Mouse (Mus musculus): ENCODE measurements around the gene Bpifb9b. TPM values are rescaled to one million over a fixed set of nuclear protein-coding genes. Genes with fewer than 3 reads are reported as not detected.
"Not testable (repeated sequence)": the region's sequence is repeated elsewhere in the genome, so short reads cannot be mapped to it uniquely, and the experiment has no call there.

The Bpifb9b gene
- polyA plus RNA-seq, 1 experiment from 2014 or later, result not detected

GRCm38 (mm10) chr2:154313771-154314170, 6.7 kb downstream of the Bpifb9b start:
- H3K9ac ChIP-seq (ENCODE audit: low read depth, low read length); H3K27me3 ChIP-seq (ENCODE audit: control insufficient read depth, insufficient read depth, low read depth, low read length); H3K4me3 ChIP-seq (ENCODE audit: low read depth, low read length); H3K4me1 ChIP-seq (ENCODE audit: control insufficient read depth, low read depth, low read length); H3K27ac ChIP-seq (ENCODE audit: low read length); H3K9me3 ChIP-seq (replicated peaks; ENCODE audit: control insufficient read depth, low read length); H3K4me2 ChIP-seq (ENCODE audit: low read depth, low read length); H3K36me3 ChIP-seq (ENCODE audit: control insufficient read depth, insufficient read depth): not testable (repeated sequence)
- ATAC-seq (ENCODE audit: low read depth), result peak; percentile 55
- 40% methylated on average over 5 of the region's 5 CpGs for WGBS (ENCODE audit: insufficient replicate concordance)

DNA sequence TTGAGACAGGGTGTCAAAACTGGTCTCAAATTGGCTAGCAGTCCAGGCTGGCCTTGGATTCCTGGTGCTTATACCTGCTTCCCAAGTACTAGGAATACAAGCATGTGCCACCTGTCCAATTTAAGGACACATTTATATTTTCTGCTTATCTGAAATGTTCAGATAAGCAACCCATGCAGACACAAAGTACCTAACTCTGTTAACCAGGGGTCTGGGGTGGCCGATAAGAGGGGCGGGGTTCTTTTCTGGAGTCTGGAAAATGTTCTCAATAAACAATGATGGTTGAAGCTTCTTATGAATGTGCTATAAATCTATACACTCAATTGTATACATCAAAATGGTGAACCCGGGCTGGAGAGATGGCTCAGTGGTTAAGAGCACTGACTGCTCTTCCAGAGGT, 19.8 kb downstream of the Bpifb9b start:
- Histone ChIP-seq H3K27me3 (ENCODE audit: control insufficient read depth, insufficient read depth, low read depth, low read length) (no peaks in the 10 kb centered on the region), H3K4me3 (ENCODE audit: low read depth, low read length) (no peak overlapping the region), H3K27ac (ENCODE audit: low read length) (peak overlapping the region; percentile 49), H3K9me3 (replicated peaks; ENCODE audit: control insufficient read depth, low read length) (no peaks in the 10 kb centered on the region), H3K4me1 (ENCODE audit: control insufficient read depth, low read depth, low read length) (peaks cover 8% of the 10 kb centered on the region), H3K4me2 (ENCODE audit: low read depth, low read length) (no peak overlapping the region), H3K36me3 (ENCODE audit: control insufficient read depth, insufficient read depth) (no peaks in the 10 kb centered on the region), H3K9ac (ENCODE audit: low read depth, low read length) (no peak overlapping the region)
- peak; percentile 90 for ATAC-seq (ENCODE audit: low read depth)
- WGBS (ENCODE audit: insufficient replicate concordance), result 46% methylated on average over 3 of the region's 3 CpGs

- Histone ChIP-seq H3K9ac (ENCODE audit: low read depth, low read length) (no peak overlapping the region), H3K4me1 (ENCODE audit: control insufficient read depth, low read depth, low read length) (no peaks in the 10 kb centered on the region), H3K9me3 (replicated peaks; ENCODE audit: control insufficient read depth, low read length) (no peaks in the 10 kb centered on the region), H3K4me2 (ENCODE audit: low read depth, low read length) (no peak overlapping the region), H3K27me3 (ENCODE audit: control insufficient read depth, insufficient read depth, low read depth, low read length) (no peaks in the 10 kb centered on the region), H3K36me3 (ENCODE audit: control insufficient read depth, insufficient read depth) (peaks cover 2% of the 10 kb centered on the region), H3K27ac (ENCODE audit: low read length) (no peak overlapping the region), H3K4me3 (ENCODE audit: low read depth, low read length) (no peak overlapping the region)
- no peak for ATAC-seq (ENCODE audit: low read depth)
- 77% methylated on average over 4 of the region's 4 CpGs for WGBS (ENCODE audit: insufficient replicate concordance)
These were observed 28.5 kb downstream of the Bpifb9b start for GRCm38 (mm10) chr2:154335572-154335971.

GRCm38 (mm10) chr2:154338161-154338560, 31.1 kb downstream of the Bpifb9b start:
- no peak for ATAC-seq (ENCODE audit: low read depth)
- H3K4me3 ChIP-seq (ENCODE audit: low read depth, low read length), result no peak overlapping the region
- H3K9me3 ChIP-seq (replicated peaks; ENCODE audit: control insufficient read depth, low read length), result no peaks in the 10 kb centered on the region
- H3K4me1 ChIP-seq (ENCODE audit: control insufficient read depth, low read depth, low read length), result no peaks in the 10 kb centered on the region
- no peak overlapping the region for H3K4me2 ChIP-seq (ENCODE audit: low read depth, low read length)
- no peaks in the 10 kb centered on the region for H3K27me3 ChIP-seq (ENCODE audit: control insufficient read depth, insufficient read depth, low read depth, low read length)
- no peak overlapping the region for H3K9ac ChIP-seq (ENCODE audit: low read depth, low read length)
- 71% methylated on average over 1 of the region's 1 CpGs for WGBS (ENCODE audit: insufficient replicate concordance)
- H3K27ac ChIP-seq (ENCODE audit: low read length), result no peak overlapping the region
- peaks cover 11% of the 10 kb centered on the region for H3K36me3 ChIP-seq (ENCODE audit: control insufficient read depth, insufficient read depth)

GRCm38 (mm10) chr2:154339356-154339755, 32.3 kb downstream of the Bpifb9b start:
- WGBS (ENCODE audit: insufficient replicate concordance), result 53% methylated on average over 2 of the region's 2 CpGs
- Histone ChIP-seq H3K27me3 (ENCODE audit: control insufficient read depth, insufficient read depth, low read depth, low read length) (no peaks in the 10 kb centered on the region), H3K9ac (ENCODE audit: low read depth, low read length) (no peak overlapping the region), H3K4me3 (ENCODE audit: low read depth, low read length) (no peak overlapping the region), H3K27ac (ENCODE audit: low read length) (no peak overlapping the region), H3K4me2 (ENCODE audit: low read depth, low read length) (no peak overlapping the region), H3K9me3 (replicated peaks; ENCODE audit: control insufficient read depth, low read length) (no peaks in the 10 kb centered on the region), H3K4me1 (ENCODE audit: control insufficient read depth, low read depth, low read length) (no peaks in the 10 kb centered on the region), H3K36me3 (ENCODE audit: control insufficient read depth, insufficient read depth) (peaks cover 11% of the 10 kb centered on the region)
- ATAC-seq (ENCODE audit: low read depth), result no peak

DNA sequence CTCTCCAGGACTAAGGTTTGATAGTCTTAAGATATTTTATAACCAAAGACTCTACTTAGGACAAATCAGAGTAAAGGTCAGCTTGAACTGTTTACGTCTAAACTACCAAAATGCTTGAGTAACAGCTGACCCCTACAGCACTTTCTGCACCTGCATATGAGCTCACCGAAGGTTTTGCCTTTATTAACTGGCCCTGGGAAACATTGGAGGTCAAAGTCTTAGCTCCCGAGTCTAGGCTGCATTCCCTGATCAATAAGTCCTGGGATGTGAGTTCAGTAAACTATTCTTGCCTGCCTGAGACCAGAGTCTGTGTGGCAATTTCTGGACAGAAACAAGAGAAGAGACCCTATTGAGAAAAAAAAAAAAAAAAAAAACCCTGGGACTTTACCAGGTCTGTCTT, 41.1 kb downstream of the Bpifb9b start:
- H3K9me3 ChIP-seq (replicated peaks; ENCODE audit: control insufficient read depth, low read length), result no peaks in the 10 kb centered on the region
- ATAC-seq (ENCODE audit: low read depth), result peak; percentile 45
- no peak overlapping the region for H3K4me3 ChIP-seq (ENCODE audit: low read depth, low read length)
- WGBS (ENCODE audit: insufficient replicate concordance), result 58% methylated on average over 3 of the region's 3 CpGs
- no peak overlapping the region for H3K27ac ChIP-seq (ENCODE audit: low read length)
- no peaks in the 10 kb centered on the region for H3K4me1 ChIP-seq (ENCODE audit: control insufficient read depth, low read depth, low read length)
- no peak overlapping the region for H3K4me2 ChIP-seq (ENCODE audit: low read depth, low read length)
- H3K9ac ChIP-seq (ENCODE audit: low read depth, low read length), result no peak overlapping the region
- no peaks in the 10 kb centered on the region for H3K27me3 ChIP-seq (ENCODE audit: control insufficient read depth, insufficient read depth, low read depth, low read length)
- H3K36me3 ChIP-seq (ENCODE audit: control insufficient read depth, insufficient read depth), result peaks cover 5% of the 10 kb centered on the region

- H3K4me1 ChIP-seq (ENCODE audit: control insufficient read depth, low read depth, low read length), result not testable (repeated sequence)
These were observed 47.0 kb downstream of the Bpifb9b start for GRCm38 (mm10) chr2:154354000-154354425.

GRCm38 (mm10) chr2:154367510-154367909, 60.5 kb downstream of the Bpifb9b start:
- WGBS (ENCODE audit: insufficient replicate concordance), result 79% methylated on average over 1 of the region's 1 CpGs
- ATAC-seq (ENCODE audit: low read depth), result no peak

More at GRCm38 (mm10) chr2:154354000-154354425, 47.0 kb downstream of the Bpifb9b start:
- peak overlapping the region; percentile 50 for H3K4me3 ChIP-seq (ENCODE audit: low read depth, low read length)
- ATAC-seq (ENCODE audit: low read depth), result peak; percentile 65
- not testable (repeated sequence) for H3K36me3 ChIP-seq (ENCODE audit: control insufficient read depth, insufficient read depth); H3K9me3 ChIP-seq (replicated peaks; ENCODE audit: control insufficient read depth, low read length); H3K27me3 ChIP-seq (ENCODE audit: control insufficient read depth, insufficient read depth, low read depth, low read length)
- H3K9ac ChIP-seq (ENCODE audit: low read depth, low read length), result peak overlapping the region; percentile 57
- WGBS (ENCODE audit: insufficient replicate concordance), result 62% methylated on average over 14 of the region's 19 CpGs
- peak overlapping the region; percentile 67 for H3K27ac ChIP-seq (ENCODE audit: low read length)
- 0 out of 2 replicates have a peak overlapping the region, but pooled peaks have one; percentile 22 for H3K4me2 ChIP-seq (ENCODE audit: low read depth, low read length)

More at GRCm38 (mm10) chr2:154367510-154367909, 60.5 kb downstream of the Bpifb9b start:
- Histone ChIP-seq H3K27ac (ENCODE audit: low read length) (no peak overlapping the region), H3K4me1 (ENCODE audit: control insufficient read depth, low read depth, low read length) (peaks cover 3% of the 10 kb centered on the region), H3K4me2 (ENCODE audit: low read depth, low read length) (no peak overlapping the region), H3K27me3 (ENCODE audit: control insufficient read depth, insufficient read depth, low read depth, low read length) (no peaks in the 10 kb centered on the region), H3K9me3 (replicated peaks; ENCODE audit: control insufficient read depth, low read length) (no peaks in the 10 kb centered on the region), H3K36me3 (ENCODE audit: control insufficient read depth, insufficient read depth) (peaks cover 9% of the 10 kb centered on the region; the same call in 1 of the 2 replicates), H3K4me3 (ENCODE audit: low read depth, low read length) (no peak overlapping the region), H3K9ac (ENCODE audit: low read depth, low read length) (no peak overlapping the region)

All from liver, embryonic 16.5 days (tissue).